Mouse (Mus musculus): ENCODE measurements around the gene Rtn4rl2. TPM values are rescaled to one million over a fixed set of nuclear protein-coding genes. Genes with fewer than 3 reads are reported as not detected.

The Rtn4rl2 gene
- total and polyA plus RNA-seq, 2 experiments from 2014 or later, result 23.7 to 25.8 TPM

DNA sequence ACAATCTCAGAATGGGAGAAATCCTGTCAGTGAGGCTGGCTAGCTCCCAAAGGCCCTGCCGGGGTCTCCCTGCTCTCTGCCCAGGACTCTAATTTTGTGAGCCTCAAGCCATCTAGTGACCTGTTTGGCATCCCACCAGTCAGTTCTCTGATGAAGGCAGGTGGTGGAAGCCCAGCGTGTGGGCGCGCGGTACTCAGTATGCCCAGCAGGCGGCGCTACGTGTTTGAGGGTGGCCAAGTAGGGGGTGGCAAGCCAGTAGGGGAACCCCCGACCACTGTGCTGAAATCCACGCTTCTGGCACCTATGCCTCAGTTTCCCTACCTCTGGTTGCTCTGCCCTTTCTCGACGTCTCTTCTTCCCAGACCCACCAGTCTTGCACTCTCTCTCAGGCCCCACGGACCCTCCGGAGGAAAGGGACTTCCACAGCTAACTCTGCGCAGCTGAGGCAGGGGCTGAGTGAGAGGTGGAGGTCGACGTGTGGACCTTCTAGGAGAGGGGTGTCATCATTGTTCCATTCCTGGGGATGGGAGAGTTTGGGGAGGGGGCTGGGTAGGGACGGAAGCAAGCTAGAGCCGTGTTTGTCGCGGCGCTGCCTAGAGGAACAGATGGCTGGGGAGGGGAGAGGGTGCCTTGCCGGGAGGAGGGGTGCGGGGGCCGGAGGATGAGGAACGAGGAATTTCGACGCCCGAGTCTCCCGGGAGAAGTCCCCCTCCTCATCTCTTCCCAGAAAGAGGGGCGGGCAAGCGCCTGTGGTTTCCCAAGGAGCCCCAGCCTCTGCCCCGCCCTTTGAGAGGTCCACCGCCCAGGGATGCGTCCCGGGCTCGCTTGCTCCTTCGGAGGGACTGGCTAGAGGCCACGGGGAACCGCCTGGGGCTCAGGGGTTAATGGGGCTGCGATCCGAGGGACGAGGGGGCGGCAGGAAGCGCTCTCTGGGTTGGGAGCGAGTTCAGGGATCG is 20.6 kb downstream of the Rtn4rl2 start:
- peak overlapping the region; percentile 71 for H3K4me2 ChIP-seq (ENCODE audit: low read depth)
- H3K9me3 ChIP-seq (ENCODE audit: low read length), result no peaks in the 10 kb centered on the region
- WGBS, result under 1% methylated on average over 44 of the region's 47 CpGs
- no peaks in the 10 kb centered on the region for H3K36me3 ChIP-seq (ENCODE audit: insufficient read depth)
- H3K4me1 ChIP-seq (ENCODE audit: insufficient read depth), result peaks cover 15% of the 10 kb centered on the region
- TF ChIP-seq CTCF (IDR thresholded peaks at IDR 0.05; ENCODE audit: low read depth), result peak; percentile 87
- H3K27ac ChIP-seq (ENCODE audit: low read depth, low read length), result peak overlapping the region; percentile 41; the same call in 1 of the 2 replicates
- H3K27me3 ChIP-seq (ENCODE audit: insufficient read depth, low read length), result peaks cover 3% of the 10 kb centered on the region; the same call in 1 of the 2 replicates
- peak overlapping the region; percentile 55 for H3K9ac ChIP-seq
- ATAC-seq, result peak; percentile 79
- H3K4me3 ChIP-seq (ENCODE audit: low read depth, low read length), result peak overlapping the region; percentile 37
- DNase-seq, result peak; percentile 84

DNA sequence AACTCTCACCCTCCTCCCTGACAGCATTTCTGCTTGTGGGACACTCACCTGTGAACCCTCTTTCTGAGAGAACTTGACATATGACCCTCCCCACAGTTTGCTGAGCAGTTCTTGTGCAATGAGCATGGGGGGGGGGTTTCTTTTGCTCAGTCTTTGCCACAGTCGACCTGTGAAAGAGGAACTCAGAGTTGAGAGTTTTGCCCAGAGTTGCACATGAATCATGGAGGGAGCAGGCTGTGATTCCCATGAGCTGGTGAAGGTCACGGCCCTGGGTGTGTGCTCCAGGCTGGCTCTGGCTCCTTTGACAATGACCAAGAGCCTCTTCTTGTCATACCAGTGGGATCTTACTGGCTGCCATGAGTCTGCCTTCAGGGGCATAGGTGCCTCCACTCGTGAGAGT is 24.3 kb downstream of the Rtn4rl2 start:
- no peak overlapping the region for H3K4me3 ChIP-seq (ENCODE audit: low read depth, low read length)
- H3K27me3 ChIP-seq (ENCODE audit: insufficient read depth, low read length), result no peaks in the 10 kb centered on the region; the same call in 1 of the 2 replicates
- WGBS, result 81% methylated on average over 3 of the region's 3 CpGs
- no peaks in the 10 kb centered on the region for H3K36me3 ChIP-seq (ENCODE audit: insufficient read depth)
- H3K27ac ChIP-seq (ENCODE audit: low read depth, low read length), result no peak overlapping the region
- H3K4me1 ChIP-seq (ENCODE audit: insufficient read depth), result peaks cover 15% of the 10 kb centered on the region
- H3K9ac ChIP-seq, result no peak overlapping the region
- TF ChIP-seq CTCF (IDR thresholded peaks at IDR 0.05; ENCODE audit: low read depth), result no peak
- no peak for ATAC-seq
- no peak for DNase-seq
- H3K4me2 ChIP-seq (ENCODE audit: low read depth), result no peak overlapping the region
- H3K9me3 ChIP-seq (ENCODE audit: low read length), result no peaks in the 10 kb centered on the region

GRCm38 (mm10) chr2:84861430-84861829 is 25.1 kb downstream of the Rtn4rl2 start:
- no peaks in the 10 kb centered on the region for H3K27me3 ChIP-seq (ENCODE audit: insufficient read depth, low read length)
- peaks cover 15% of the 10 kb centered on the region for H3K4me1 ChIP-seq (ENCODE audit: insufficient read depth)
- WGBS, result 86% methylated on average over 3 of the region's 3 CpGs
- no peaks in the 10 kb centered on the region for H3K9me3 ChIP-seq (ENCODE audit: low read length)
- no peak overlapping the region for H3K4me3 ChIP-seq (ENCODE audit: low read depth, low read length)
- no peak for DNase-seq
- H3K9ac ChIP-seq, result no peak overlapping the region
- no peaks in the 10 kb centered on the region for H3K36me3 ChIP-seq (ENCODE audit: insufficient read depth)
- TF ChIP-seq CTCF (IDR thresholded peaks at IDR 0.05; ENCODE audit: low read depth), result no peak
- H3K27ac ChIP-seq (ENCODE audit: low read depth, low read length), result no peak overlapping the region
- H3K4me2 ChIP-seq (ENCODE audit: low read depth), result no peak overlapping the region
- no peak for ATAC-seq

DNA sequence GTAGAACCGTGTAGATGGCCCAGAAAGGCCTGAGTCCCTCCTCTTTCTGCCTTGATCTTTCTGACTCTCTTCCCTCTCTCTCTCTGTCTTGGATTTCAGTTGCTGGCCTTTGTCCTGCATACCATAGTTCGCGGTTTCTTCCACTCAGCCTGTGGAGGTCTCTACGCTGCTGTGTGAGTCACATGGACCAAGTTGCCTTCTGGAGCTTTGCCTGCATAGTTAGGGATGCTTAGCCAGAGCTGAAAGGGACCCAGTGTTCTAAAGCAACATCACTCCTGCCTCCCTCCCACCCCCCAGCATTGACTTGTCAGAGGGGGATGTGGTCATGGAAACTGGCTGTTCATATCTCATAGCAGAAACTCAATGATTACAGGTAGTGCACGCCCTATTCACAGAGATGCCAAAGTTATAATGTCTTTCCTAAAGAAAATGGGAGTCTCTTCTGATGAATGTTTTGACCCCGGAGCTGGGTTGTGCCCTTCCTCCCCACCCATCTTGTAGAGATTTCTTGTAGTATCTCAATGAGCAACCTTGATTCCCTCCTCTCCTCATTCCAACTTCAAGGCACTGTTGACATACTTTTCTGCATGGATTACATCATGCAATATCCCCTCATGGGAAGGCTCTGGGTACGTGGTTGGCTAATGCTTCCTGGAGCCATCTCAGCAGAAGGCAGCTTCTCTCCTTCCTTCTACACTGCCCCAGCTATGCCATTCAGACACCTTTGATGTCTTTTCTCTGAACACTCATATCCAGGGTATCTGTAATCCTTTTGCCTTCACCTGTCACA is 26.3 kb downstream of the Rtn4rl2 start:
- Histone ChIP-seq H3K27ac (ENCODE audit: low read depth, low read length) (no peak overlapping the region), H3K4me2 (ENCODE audit: low read depth) (no peak overlapping the region), H3K4me1 (ENCODE audit: insufficient read depth) (peaks cover 5% of the 10 kb centered on the region; the same call in 1 of the 2 replicates), H3K36me3 (ENCODE audit: insufficient read depth) (no peaks in the 10 kb centered on the region), H3K9me3 (ENCODE audit: low read length) (no peaks in the 10 kb centered on the region), H3K4me3 (ENCODE audit: low read depth, low read length) (no peak overlapping the region), H3K27me3 (ENCODE audit: insufficient read depth, low read length) (no peaks in the 10 kb centered on the region), H3K9ac (no peak overlapping the region)
- TF ChIP-seq CTCF (IDR thresholded peaks at IDR 0.05; ENCODE audit: low read depth), result no peak
- WGBS, result 80% methylated on average over 7 of the region's 7 CpGs
- ATAC-seq (no peak), DNase-seq (no peak)

- 90% methylated on average over 1 of the region's 1 CpGs for WGBS
- ATAC-seq (no peak), DNase-seq (no peak)
- H3K27me3 ChIP-seq (ENCODE audit: insufficient read depth, low read length), result no peaks in the 10 kb centered on the region
- no peak overlapping the region for H3K27ac ChIP-seq (ENCODE audit: low read depth, low read length)
- H3K4me1 ChIP-seq (ENCODE audit: insufficient read depth), result no peaks in the 10 kb centered on the region
- no peak overlapping the region for H3K4me2 ChIP-seq (ENCODE audit: low read depth)
- no peak overlapping the region for H3K9ac ChIP-seq
- no peak for TF ChIP-seq CTCF (IDR thresholded peaks at IDR 0.05; ENCODE audit: low read depth)
- H3K36me3 ChIP-seq (ENCODE audit: insufficient read depth), result no peaks in the 10 kb centered on the region
- H3K4me3 ChIP-seq (ENCODE audit: low read depth, low read length), result no peak overlapping the region
- H3K9me3 ChIP-seq (ENCODE audit: low read length), result no peaks in the 10 kb centered on the region
These were observed 28.0 kb downstream of the Rtn4rl2 start for GRCm38 (mm10) chr2:84858551-84858950.

DNA sequence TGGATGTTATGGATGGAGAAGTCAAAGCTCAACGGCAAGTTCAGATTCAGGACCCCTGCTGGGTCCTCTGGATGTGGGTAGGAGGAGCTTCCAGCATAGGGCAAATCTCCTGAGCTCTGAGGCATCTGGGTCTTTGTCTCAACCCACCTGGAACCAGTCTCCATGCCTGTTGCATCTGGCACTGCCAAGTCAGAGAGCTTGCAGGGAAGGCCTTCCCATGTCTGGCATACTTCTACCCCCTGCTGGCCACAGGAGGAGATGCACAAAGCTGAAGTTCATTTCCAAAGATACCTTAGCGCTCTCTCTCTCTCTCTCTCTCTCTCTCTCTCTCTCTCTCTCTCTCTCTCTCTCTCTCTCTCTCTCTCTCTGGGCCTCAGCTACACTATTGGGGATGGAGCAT is 30.8 kb downstream of the Rtn4rl2 start:
- H3K4me2 ChIP-seq (ENCODE audit: low read depth), result no peak overlapping the region
- ATAC-seq (peak; percentile 79), DNase-seq (peak; percentile 56)
- no peak overlapping the region for H3K9ac ChIP-seq
- 50% methylated on average over 2 of the region's 2 CpGs for WGBS
- peak; percentile 83 for TF ChIP-seq CTCF (IDR thresholded peaks at IDR 0.05; ENCODE audit: low read depth)
- no peaks in the 10 kb centered on the region for H3K36me3 ChIP-seq (ENCODE audit: insufficient read depth)
- H3K27me3 ChIP-seq (ENCODE audit: insufficient read depth, low read length), result no peaks in the 10 kb centered on the region
- no peaks in the 10 kb centered on the region for H3K4me1 ChIP-seq (ENCODE audit: insufficient read depth)
- H3K27ac ChIP-seq (ENCODE audit: low read depth, low read length), result no peak overlapping the region
- no peaks in the 10 kb centered on the region for H3K9me3 ChIP-seq (ENCODE audit: low read length)
- H3K4me3 ChIP-seq (ENCODE audit: low read depth, low read length), result no peak overlapping the region
